Mouse (Mus musculus): Measurements from ENCODE around the gene Isy1. TPM values are rescaled to one million over a fixed set of nuclear protein-coding genes. Genes with fewer than 3 reads are reported as not detected.

Gene Isy1
- polyA plus RNA-seq, 1 experiment from 2014 or later = 26.4 TPM

GRCm38 (mm10) chr6:87871240-87871639 lies 32.6 kb upstream of the Isy1 start:
- no peak for TF ChIP-seq CTCF (IDR thresholded peaks at IDR 0.05; ENCODE audit: low read depth)
- Histone ChIP-seq H3K9ac (ENCODE audit: low read depth, low read length) (no peak overlapping the region), H3K9me3 (ENCODE audit: control insufficient read depth) (no peaks in the 10 kb centered on the region), H3K27ac (ENCODE audit: low read depth, low read length) (no peak overlapping the region), H3K4me3 (ENCODE audit: low read depth, low read length) (no peak overlapping the region), H3K4me1 (replicated peaks; ENCODE audit: control insufficient read depth, insufficient read depth, low read length) (no peaks in the 10 kb centered on the region), H3K36me3 (ENCODE audit: control insufficient read depth, insufficient read depth) (no peaks in the 10 kb centered on the region), H3K27me3 (replicated peaks; ENCODE audit: control insufficient read depth, insufficient read depth, low read length) (no peaks in the 10 kb centered on the region), H3K4me2 (replicated peaks; ENCODE audit: low read depth) (no peak overlapping the region)
- peak; percentile 49 for ATAC-seq
- WGBS = 39% methylated on average over 7 of the region's 7 CpGs

- Histone ChIP-seq H3K27ac (ENCODE audit: low read depth, low read length) (no peak overlapping the region), H3K4me1 (replicated peaks; ENCODE audit: control insufficient read depth, insufficient read depth, low read length) (no peaks in the 10 kb centered on the region), H3K4me2 (replicated peaks; ENCODE audit: low read depth) (no peak overlapping the region), H3K9ac (ENCODE audit: low read depth, low read length) (no peak overlapping the region), H3K27me3 (replicated peaks; ENCODE audit: control insufficient read depth, insufficient read depth, low read length) (no peaks in the 10 kb centered on the region), H3K4me3 (ENCODE audit: low read depth, low read length) (no peak overlapping the region), H3K9me3 (ENCODE audit: control insufficient read depth) (no peaks in the 10 kb centered on the region), H3K36me3 (ENCODE audit: control insufficient read depth, insufficient read depth) (no peaks in the 10 kb centered on the region)
- 25% methylated on average over 1 of the region's 1 CpGs for WGBS
- ATAC-seq = no peak
- no peak for TF ChIP-seq CTCF (IDR thresholded peaks at IDR 0.05; ENCODE audit: low read depth)
These were observed 31.8 kb upstream of the Isy1 start for GRCm38 (mm10) chr6:87870440-87870839.

GRCm38 (mm10) chr6:87868871-87869506 lies 30.4 kb upstream of the Isy1 start:
- no peak for TF ChIP-seq CTCF (IDR thresholded peaks at IDR 0.05; ENCODE audit: low read depth)
- Histone ChIP-seq H3K4me3 (ENCODE audit: low read depth, low read length) (no peak overlapping the region), H3K4me1 (replicated peaks; ENCODE audit: control insufficient read depth, insufficient read depth, low read length) (no peaks in the 10 kb centered on the region), H3K27me3 (replicated peaks; ENCODE audit: control insufficient read depth, insufficient read depth, low read length) (no peaks in the 10 kb centered on the region), H3K36me3 (ENCODE audit: control insufficient read depth, insufficient read depth) (no peaks in the 10 kb centered on the region), H3K9ac (ENCODE audit: low read depth, low read length) (no peak overlapping the region), H3K9me3 (ENCODE audit: control insufficient read depth) (no peaks in the 10 kb centered on the region), H3K4me2 (replicated peaks; ENCODE audit: low read depth) (no peak overlapping the region), H3K27ac (ENCODE audit: low read depth, low read length) (no peak overlapping the region; the same call in 1 of the 2 replicates)
- ATAC-seq = peak; percentile 76
- WGBS = 59% methylated on average over 9 of the region's 9 CpGs

GRCm38 (mm10) chr6:87867256-87867655 lies 28.7 kb upstream of the Isy1 start:
- Histone ChIP-seq H3K9me3 (ENCODE audit: control insufficient read depth) (no peaks in the 10 kb centered on the region), H3K4me2 (replicated peaks; ENCODE audit: low read depth) (no peak overlapping the region), H3K36me3 (ENCODE audit: control insufficient read depth, insufficient read depth) (no peaks in the 10 kb centered on the region), H3K27me3 (replicated peaks; ENCODE audit: control insufficient read depth, insufficient read depth, low read length) (no peaks in the 10 kb centered on the region), H3K4me1 (replicated peaks; ENCODE audit: control insufficient read depth, insufficient read depth, low read length) (no peaks in the 10 kb centered on the region), H3K27ac (ENCODE audit: low read depth, low read length) (no peak overlapping the region), H3K9ac (ENCODE audit: low read depth, low read length) (no peak overlapping the region), H3K4me3 (ENCODE audit: low read depth, low read length) (no peak overlapping the region)
- WGBS = 53% methylated on average over 2 of the region's 2 CpGs
- TF ChIP-seq CTCF (IDR thresholded peaks at IDR 0.05; ENCODE audit: low read depth) = no peak
- no peak for ATAC-seq

GRCm38 (mm10) chr6:87866211-87866610 lies 27.6 kb upstream of the Isy1 start:
- no peak for TF ChIP-seq CTCF (IDR thresholded peaks at IDR 0.05; ENCODE audit: low read depth)
- no peaks in the 10 kb centered on the region for H3K9me3 ChIP-seq (ENCODE audit: control insufficient read depth)
- no peaks in the 10 kb centered on the region for H3K27me3 ChIP-seq (replicated peaks; ENCODE audit: control insufficient read depth, insufficient read depth, low read length)
- H3K4me2 ChIP-seq (replicated peaks; ENCODE audit: low read depth) = no peak overlapping the region
- H3K27ac ChIP-seq (ENCODE audit: low read depth, low read length) = no peak overlapping the region
- H3K9ac ChIP-seq (ENCODE audit: low read depth, low read length) = no peak overlapping the region
- 75% methylated on average over 6 of the region's 6 CpGs for WGBS
- H3K4me3 ChIP-seq (ENCODE audit: low read depth, low read length) = no peak overlapping the region
- H3K4me1 ChIP-seq (replicated peaks; ENCODE audit: control insufficient read depth, insufficient read depth, low read length) = no peaks in the 10 kb centered on the region
- no peak for ATAC-seq
- H3K36me3 ChIP-seq (ENCODE audit: control insufficient read depth, insufficient read depth) = no peaks in the 10 kb centered on the region

- Histone ChIP-seq H3K4me1 (replicated peaks; ENCODE audit: control insufficient read depth, insufficient read depth, low read length) (no peaks in the 10 kb centered on the region), H3K9ac (ENCODE audit: low read depth, low read length) (no peak overlapping the region), H3K36me3 (ENCODE audit: control insufficient read depth, insufficient read depth) (no peaks in the 10 kb centered on the region), H3K4me3 (ENCODE audit: low read depth, low read length) (no peak overlapping the region), H3K9me3 (ENCODE audit: control insufficient read depth) (no peaks in the 10 kb centered on the region), H3K27ac (ENCODE audit: low read depth, low read length) (no peak overlapping the region), H3K27me3 (replicated peaks; ENCODE audit: control insufficient read depth, insufficient read depth, low read length) (no peaks in the 10 kb centered on the region), H3K4me2 (replicated peaks; ENCODE audit: low read depth) (no peak overlapping the region)
- no peak for ATAC-seq
- TF ChIP-seq CTCF (IDR thresholded peaks at IDR 0.05; ENCODE audit: low read depth) = no peak
- WGBS = 46% methylated on average over 1 of the region's 1 CpGs
These were observed 18.5 kb upstream of the Isy1 start for GRCm38 (mm10) chr6:87857071-87857470.
